Mouse (Mus musculus): Measurements from ENCODE around the gene Ifnk.

DNA sequence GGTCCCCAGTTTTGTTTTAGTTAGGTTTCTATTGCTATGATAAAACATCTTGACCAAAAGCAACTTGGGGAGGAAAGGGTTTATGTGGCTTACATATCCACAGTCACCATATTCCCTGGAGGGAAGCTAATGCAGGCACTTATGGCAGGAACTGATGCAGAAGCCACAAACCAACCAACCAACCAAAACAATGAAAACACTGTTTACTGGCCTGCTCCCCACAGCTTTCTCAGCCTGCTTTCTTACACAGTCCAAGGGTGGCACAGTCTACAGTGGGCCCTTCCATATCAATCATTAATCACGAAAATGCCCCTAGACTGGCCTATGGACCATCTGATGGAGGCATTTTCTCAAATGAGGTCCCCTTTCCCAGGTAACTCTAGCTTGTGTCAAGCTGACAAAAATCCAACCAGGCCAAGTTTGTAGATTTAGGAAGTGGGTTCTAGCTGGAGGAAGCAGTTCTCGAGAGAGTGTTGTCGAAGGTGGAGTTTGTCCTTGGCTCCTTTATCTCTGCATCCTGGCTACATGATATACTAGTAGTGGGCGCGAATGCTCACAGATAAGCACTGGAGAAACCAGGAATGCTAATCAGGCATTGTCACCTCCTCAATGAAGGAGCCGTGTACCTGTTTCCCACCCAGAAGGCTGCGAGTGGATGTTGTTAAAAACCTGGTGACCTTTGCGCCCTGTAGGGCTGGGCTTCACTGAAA is 35.9 kb downstream of the Ifnk start:
- TF ChIP-seq POLR2AphosphoS2 (IDR thresholded peaks at IDR 0.05; ENCODE audit: insufficient read length, low read depth) = no peak
- no peak for TF ChIP-seq POLR2A (IDR thresholded peaks at IDR 0.05; ENCODE audit: insufficient read length, low read depth)
- TF ChIP-seq TCF12 (IDR thresholded peaks at IDR 0.05; ENCODE audit: insufficient read depth, poor library complexity, severe bottlenecking) = no peak
- TF ChIP-seq CEBPB (IDR thresholded peaks at IDR 0.05; ENCODE audit: insufficient read depth, poor library complexity, severe bottlenecking) = no peak
